Mouse (Mus musculus) erythroblast, embryonic 14.5 days (primary cell): ENCODE data around the gene Zfp941.

ENCODE experiments used
- GATA1 ChIP-seq: IDR thresholded peaks from 2 replicates; pipeline ENCODE4 v1.6.1; 2012; ENCODE audit warnings: low read length, inconsistent platforms, mixed read lengths
- TAL1 ChIP-seq: IDR thresholded peaks from 3 replicates; pipeline ENCODE4 v1.6.1; 2012; ENCODE audit warnings: low read length, inconsistent platforms, mixed read lengths

DNA sequence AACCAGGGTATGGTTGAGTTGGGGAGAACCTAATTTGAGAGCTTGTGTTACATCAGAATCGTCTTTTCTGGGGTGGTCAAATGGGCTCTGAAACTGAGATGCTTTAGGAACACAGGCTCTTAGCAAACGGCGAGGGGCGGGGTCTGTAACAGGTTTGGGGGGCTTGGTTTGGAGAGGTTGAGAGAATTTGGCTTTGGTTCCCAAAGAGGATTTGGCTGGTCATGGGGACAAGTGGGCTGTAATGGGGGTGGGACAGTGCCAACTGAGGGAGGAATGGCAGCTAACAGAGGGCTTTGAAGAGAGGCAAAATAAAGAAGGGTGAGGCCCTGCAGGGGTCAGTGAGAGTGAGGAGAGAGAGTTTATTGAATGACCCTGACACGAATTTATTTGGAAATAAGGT lies 17.6 kb upstream of the Zfp941 start:
- no peak for TF ChIP-seq TAL1
- no peak for TF ChIP-seq GATA1
